Mouse (Mus musculus): ENCODE results near the gene Hipk4. TPM values are rescaled to one million over a fixed set of nuclear protein-coding genes. Genes with fewer than 3 reads are reported as not detected.

Gene Hipk4
- polyA plus RNA-seq, 1 experiment from 2014 or later: 0.38 TPM

DNA sequence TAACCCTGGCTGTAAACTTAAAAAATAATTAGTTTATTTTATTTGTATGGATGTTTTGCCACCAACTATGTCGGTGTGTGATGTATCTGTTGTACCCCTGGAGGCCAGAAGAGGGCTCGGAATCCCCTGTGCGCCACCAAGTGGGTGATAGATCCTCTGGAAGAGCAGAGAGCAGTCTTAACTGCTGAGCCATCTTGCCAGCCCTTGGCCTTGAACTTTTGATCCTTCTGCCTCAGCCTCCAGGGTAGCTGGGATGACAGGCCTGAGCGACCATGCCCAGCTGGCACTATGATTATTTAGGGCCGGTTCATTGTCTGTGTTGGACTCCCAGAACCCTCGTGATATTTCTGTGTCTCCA, 14.4 kb upstream of the Hipk4 start:
- Histone ChIP-seq H3K4me2 (ENCODE audit: low read depth, low read length) (peak overlapping the region; percentile 80), H3K27ac (ENCODE audit: low read length) (peak overlapping the region; percentile 100), H3K9me3 (replicated peaks; ENCODE audit: control insufficient read depth, low read length) (no peaks in the 10 kb centered on the region), H3K36me3 (ENCODE audit: control insufficient read depth, insufficient read depth) (no peaks in the 10 kb centered on the region), H3K27me3 (ENCODE audit: control insufficient read depth, insufficient read depth, low read length) (no peaks in the 10 kb centered on the region), H3K4me1 (ENCODE audit: control insufficient read depth, insufficient read depth, low read length) (peaks cover 17% of the 10 kb centered on the region), H3K9ac (ENCODE audit: low read length) (0 out of 2 replicates have a peak overlapping the region, but pooled peaks have one; percentile 23), H3K4me3 (ENCODE audit: low read length) (peak overlapping the region; percentile 77)
- 19% methylated on average over 6 of the region's 6 CpGs for WGBS
- ATAC-seq (replicated peaks; ENCODE audit: extremely low read depth, insufficient read depth, low FRiP score): peak; percentile 63

DNA sequence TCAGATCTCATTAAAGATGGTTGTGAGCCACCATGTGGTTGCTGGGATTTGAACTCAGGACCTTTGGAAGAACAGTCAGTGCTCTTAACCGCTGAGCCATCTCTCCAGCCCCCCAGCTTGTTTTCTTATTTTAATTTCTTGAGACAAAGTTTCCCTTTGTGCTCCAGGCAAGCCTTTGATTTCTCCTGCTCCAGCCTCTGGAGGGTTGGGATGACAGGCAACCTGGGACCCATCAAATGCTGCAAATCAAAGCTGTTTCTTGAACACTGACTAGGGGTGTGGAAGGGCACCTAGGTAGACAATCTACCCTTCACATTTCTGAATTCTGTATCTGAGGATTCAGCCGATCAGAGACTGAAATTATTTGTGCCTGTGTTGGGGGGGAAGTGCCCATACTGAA, 12.3 kb upstream of the Hipk4 start:
- Histone ChIP-seq H3K4me1 (ENCODE audit: control insufficient read depth, insufficient read depth, low read length) (peaks cover 17% of the 10 kb centered on the region), H3K36me3 (ENCODE audit: control insufficient read depth, insufficient read depth) (no peaks in the 10 kb centered on the region), H3K4me2 (ENCODE audit: low read depth, low read length) (no peak overlapping the region), H3K9ac (ENCODE audit: low read length) (no peak overlapping the region), H3K9me3 (replicated peaks; ENCODE audit: control insufficient read depth, low read length) (no peaks in the 10 kb centered on the region), H3K27ac (ENCODE audit: low read length) (no peak overlapping the region), H3K4me3 (ENCODE audit: low read length) (no peak overlapping the region), H3K27me3 (ENCODE audit: control insufficient read depth, insufficient read depth, low read length) (no peaks in the 10 kb centered on the region)
- no peak for ATAC-seq (replicated peaks; ENCODE audit: extremely low read depth, insufficient read depth, low FRiP score)
- 90% methylated on average over 2 of the region's 2 CpGs for WGBS

- no peak overlapping the region for H3K9ac ChIP-seq (ENCODE audit: low read length)
- WGBS: 73% methylated on average over 9 of the region's 9 CpGs
- H3K9me3 ChIP-seq (replicated peaks; ENCODE audit: control insufficient read depth, low read length): no peaks in the 10 kb centered on the region
- no peak overlapping the region for H3K27ac ChIP-seq (ENCODE audit: low read length)
- no peak overlapping the region for H3K4me3 ChIP-seq (ENCODE audit: low read length)
- ATAC-seq (replicated peaks; ENCODE audit: extremely low read depth, insufficient read depth, low FRiP score): no peak
- no peaks in the 10 kb centered on the region for H3K36me3 ChIP-seq (ENCODE audit: control insufficient read depth, insufficient read depth)
- no peaks in the 10 kb centered on the region for H3K4me1 ChIP-seq (ENCODE audit: control insufficient read depth, insufficient read depth, low read length)
- no peaks in the 10 kb centered on the region for H3K27me3 ChIP-seq (ENCODE audit: control insufficient read depth, insufficient read depth, low read length)
- H3K4me2 ChIP-seq (ENCODE audit: low read depth, low read length): no peak overlapping the region
These were observed 8.1 kb upstream of the Hipk4 start for GRCm38 (mm10) chr7:27514961-27515360.

GRCm38 (mm10) chr7:27518314-27518713, 4.8 kb upstream of the Hipk4 start:
- Histone ChIP-seq H3K27ac (ENCODE audit: low read length) (no peak overlapping the region), H3K4me1 (ENCODE audit: control insufficient read depth, insufficient read depth, low read length) (no peaks in the 10 kb centered on the region), H3K4me3 (ENCODE audit: low read length) (no peak overlapping the region), H3K27me3 (ENCODE audit: control insufficient read depth, insufficient read depth, low read length) (no peaks in the 10 kb centered on the region), H3K4me2 (ENCODE audit: low read depth, low read length) (no peak overlapping the region), H3K9ac (ENCODE audit: low read length) (no peak overlapping the region), H3K9me3 (replicated peaks; ENCODE audit: control insufficient read depth, low read length) (no peaks in the 10 kb centered on the region), H3K36me3 (ENCODE audit: control insufficient read depth, insufficient read depth) (no peaks in the 10 kb centered on the region)
- 79% methylated on average over 9 of the region's 9 CpGs for WGBS
- no peak for ATAC-seq (replicated peaks; ENCODE audit: extremely low read depth, insufficient read depth, low FRiP score)

DNA sequence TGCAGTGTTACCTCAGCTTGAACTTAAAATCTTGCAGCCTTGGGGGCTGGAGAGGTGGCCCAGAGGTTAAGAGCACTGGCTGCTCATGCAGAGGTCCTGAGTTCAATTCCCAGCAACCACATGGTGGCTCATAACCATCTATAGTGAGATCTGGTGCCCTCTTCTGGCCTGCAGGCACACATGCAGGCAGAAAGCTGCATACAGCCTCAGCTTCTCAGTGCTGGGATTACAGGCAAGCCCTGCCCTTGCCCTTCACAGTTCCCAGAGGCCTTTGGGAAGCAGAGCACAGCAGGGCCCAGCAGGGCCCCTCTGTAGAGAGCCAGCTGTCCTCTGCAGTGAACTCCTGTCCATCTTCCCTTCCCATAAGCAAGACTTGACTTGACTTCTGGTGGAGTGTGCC, 3.0 kb upstream of the Hipk4 start:
- no peak for ATAC-seq (replicated peaks; ENCODE audit: extremely low read depth, insufficient read depth, low FRiP score)
- no peaks in the 10 kb centered on the region for H3K9me3 ChIP-seq (replicated peaks; ENCODE audit: control insufficient read depth, low read length)
- H3K27me3 ChIP-seq (ENCODE audit: control insufficient read depth, insufficient read depth, low read length): no peaks in the 10 kb centered on the region
- no peak overlapping the region for H3K4me2 ChIP-seq (ENCODE audit: low read depth, low read length)
- no peak overlapping the region for H3K4me3 ChIP-seq (ENCODE audit: low read length)
- H3K4me1 ChIP-seq (ENCODE audit: control insufficient read depth, insufficient read depth, low read length): no peaks in the 10 kb centered on the region
- H3K27ac ChIP-seq (ENCODE audit: low read length): no peak overlapping the region
- H3K36me3 ChIP-seq (ENCODE audit: control insufficient read depth, insufficient read depth): no peaks in the 10 kb centered on the region
- no peak overlapping the region for H3K9ac ChIP-seq (ENCODE audit: low read length)

GRCm38 (mm10) chr7:27520599-27520998, 2.5 kb upstream of the Hipk4 start:
- Histone ChIP-seq H3K27ac (ENCODE audit: low read length) (no peak overlapping the region), H3K36me3 (ENCODE audit: control insufficient read depth, insufficient read depth) (no peaks in the 10 kb centered on the region), H3K27me3 (ENCODE audit: control insufficient read depth, insufficient read depth, low read length) (no peaks in the 10 kb centered on the region), H3K9me3 (replicated peaks; ENCODE audit: control insufficient read depth, low read length) (no peaks in the 10 kb centered on the region), H3K4me3 (ENCODE audit: low read length) (no peak overlapping the region), H3K4me2 (ENCODE audit: low read depth, low read length) (no peak overlapping the region), H3K9ac (ENCODE audit: low read length) (no peak overlapping the region), H3K4me1 (ENCODE audit: control insufficient read depth, insufficient read depth, low read length) (peaks cover under 1% of the 10 kb centered on the region; the same call in 1 of the 2 replicates)
- 61% methylated on average over 1 of the region's 1 CpGs for WGBS
- no peak for ATAC-seq (replicated peaks; ENCODE audit: extremely low read depth, insufficient read depth, low FRiP score)

DNA sequence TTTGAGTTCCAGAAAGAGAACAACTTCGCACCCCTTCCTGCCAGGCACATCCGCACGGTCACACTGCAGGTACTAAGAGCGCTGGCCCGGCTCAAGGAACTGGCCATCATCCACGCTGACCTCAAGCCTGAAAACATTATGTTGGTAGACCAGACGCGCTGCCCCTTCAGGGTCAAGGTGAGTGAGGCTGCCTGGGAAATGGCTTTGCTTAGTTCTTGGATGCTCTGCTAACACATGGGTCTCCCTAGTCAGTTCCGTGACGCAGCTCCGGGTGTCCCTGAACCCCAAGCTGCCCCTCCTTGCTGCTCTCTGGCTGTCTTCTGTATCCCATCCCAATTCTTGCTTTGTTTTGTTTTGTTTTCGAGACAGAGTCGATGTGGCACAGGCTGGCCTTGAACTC, 738 bp downstream of the Hipk4 start:
- H3K4me2 ChIP-seq (ENCODE audit: low read depth, low read length): no peak overlapping the region
- no peaks in the 10 kb centered on the region for H3K27me3 ChIP-seq (ENCODE audit: control insufficient read depth, insufficient read depth, low read length)
- no peak overlapping the region for H3K9ac ChIP-seq (ENCODE audit: low read length)
- H3K27ac ChIP-seq (ENCODE audit: low read length): no peak overlapping the region
- no peak for ATAC-seq (replicated peaks; ENCODE audit: extremely low read depth, insufficient read depth, low FRiP score)
- 92% methylated on average over 13 of the region's 13 CpGs for WGBS
- peaks cover 8% of the 10 kb centered on the region for H3K4me1 ChIP-seq (ENCODE audit: control insufficient read depth, insufficient read depth, low read length)
- no peaks in the 10 kb centered on the region for H3K36me3 ChIP-seq (ENCODE audit: control insufficient read depth, insufficient read depth)
- H3K4me3 ChIP-seq (ENCODE audit: low read length): no peak overlapping the region
- no peaks in the 10 kb centered on the region for H3K9me3 ChIP-seq (replicated peaks; ENCODE audit: control insufficient read depth, low read length)

- Histone ChIP-seq H3K4me1 (ENCODE audit: control insufficient read depth, insufficient read depth, low read length) (peaks cover 8% of the 10 kb centered on the region), H3K27ac (ENCODE audit: low read length) (no peak overlapping the region), H3K9ac (ENCODE audit: low read length) (peak overlapping the region; percentile 36), H3K27me3 (ENCODE audit: control insufficient read depth, insufficient read depth, low read length) (no peaks in the 10 kb centered on the region), H3K9me3 (replicated peaks; ENCODE audit: control insufficient read depth, low read length) (no peaks in the 10 kb centered on the region), H3K4me2 (ENCODE audit: low read depth, low read length) (0 out of 2 replicates have a peak overlapping the region, but pooled peaks have one; percentile 3), H3K4me3 (ENCODE audit: low read length) (no peak overlapping the region), H3K36me3 (ENCODE audit: control insufficient read depth, insufficient read depth) (0 out of 2 replicates have a peak, but pooled peaks cover 2% of the 10 kb centered on the region)
- peak; percentile 76; the same call in 1 of the 2 replicates for ATAC-seq (replicated peaks; ENCODE audit: extremely low read depth, insufficient read depth, low FRiP score)
- 20% methylated on average over 10 of the region's 10 CpGs for WGBS
These were observed 3.2 kb downstream of the Hipk4 start for GRCm38 (mm10) chr7:27526039-27526827.

DNA sequence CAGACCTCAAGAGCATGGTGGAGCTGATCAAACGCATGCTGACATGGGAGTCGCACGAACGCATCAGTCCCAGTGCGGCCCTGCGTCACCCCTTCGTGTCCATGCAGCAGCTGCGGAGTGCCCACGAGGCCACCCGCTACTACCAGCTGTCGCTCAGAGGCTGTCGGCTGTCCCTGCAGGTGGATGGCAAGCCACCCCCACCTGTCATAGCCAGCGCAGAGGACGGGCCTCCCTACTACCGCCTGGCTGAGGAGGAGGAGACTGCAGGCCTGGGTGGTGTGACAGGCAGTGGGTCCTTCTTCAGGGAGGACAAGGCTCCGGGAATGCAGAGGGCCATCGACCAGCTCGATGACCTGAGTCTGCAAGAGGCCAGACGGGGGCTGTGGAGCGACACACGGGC, 6.0 kb downstream of the Hipk4 start:
- Histone ChIP-seq H3K27me3 (ENCODE audit: control insufficient read depth, insufficient read depth, low read length) (no peaks in the 10 kb centered on the region), H3K36me3 (ENCODE audit: control insufficient read depth, insufficient read depth) (peaks cover 5% of the 10 kb centered on the region; the same call in 1 of the 2 replicates), H3K9ac (ENCODE audit: low read length) (no peak overlapping the region), H3K4me1 (ENCODE audit: control insufficient read depth, insufficient read depth, low read length) (peaks cover 8% of the 10 kb centered on the region), H3K4me2 (ENCODE audit: low read depth, low read length) (no peak overlapping the region), H3K4me3 (ENCODE audit: low read length) (no peak overlapping the region), H3K9me3 (replicated peaks; ENCODE audit: control insufficient read depth, low read length) (no peaks in the 10 kb centered on the region), H3K27ac (ENCODE audit: low read length) (no peak overlapping the region)
- WGBS: 77% methylated on average over 21 of the region's 21 CpGs
- no peak for ATAC-seq (replicated peaks; ENCODE audit: extremely low read depth, insufficient read depth, low FRiP score)

Data from heart, embryonic 16.5 days (tissue).